Mouse (Mus musculus) large intestine, adult 2 months (tissue): Measurements from ENCODE around the gene Slc12a7. TPM values are rescaled to one million over a fixed set of nuclear protein-coding genes. Genes with fewer than 3 reads are reported as not detected.

ENCODE experiments used
- DNase-seq: peaks from one replicate; pipeline ENCODE4 v3.0.0-alpha.2; 2012; ENCODE audit warnings: low read depth, low spot score
- WGBS: fragments of 180-500 bp; shearing (Covaris S2); methylation state at CpG from one replicate; pipeline ENCODE4 v1.1.7; 2018; 5-methylcytosine and 5-hydroxymethylcytosine counted together
- polyA plus RNA-seq: library from polyadenylated mRNA; depleted of rRNA; stranded (reverse); fragments of >200 nt; gene quantifications from 2 replicates; pipeline ENCODE4 v1.2.3, GENCODE M21; 2012

The Slc12a7 gene
- polyA plus RNA-seq, 1 experiment: 74.3 TPM

GRCm38 (mm10) chr13:73793171-73793570 is 60.3 kb downstream of the Slc12a7 start:
- whole genome bisulfite sequencing: 89% methylated on average over 5 of the region's 5 CpGs
- no peak for DNase-seq

- no peak for DNase-seq
- 89% methylated on average over 5 of the region's 5 CpGs for WGBS
Measured at GRCm38 (mm10) chr13:73799110-73799509, 66.2 kb downstream of the Slc12a7 start.

- 81% methylated on average over 8 of the region's 8 CpGs for WGBS
Measured at GRCm38 (mm10) chr13:73803450-73804178, 70.7 kb downstream of the Slc12a7 start.

GRCm38 (mm10) chr13:73804914-73805313 is 72.0 kb downstream of the Slc12a7 start:
- DNase-seq: no peak
- WGBS: 92% methylated on average over 5 of the region's 5 CpGs

More at GRCm38 (mm10) chr13:73803450-73804178, 70.7 kb downstream of the Slc12a7 start:
- no peak for DNase-seq

- WGBS: 84% methylated on average over 3 of the region's 3 CpGs
- no peak for DNase-seq
Measured at GRCm38 (mm10) chr13:73812936-73813335, 80.0 kb downstream of the Slc12a7 start.

GRCm38 (mm10) chr13:73814181-73814580 is 81.3 kb downstream of the Slc12a7 start:
- 94% methylated on average over 7 of the region's 7 CpGs for WGBS
- DNase-seq: no peak

- WGBS: 57% methylated on average over 6 of the region's 6 CpGs
- DNase-seq: no peak
Measured at GRCm38 (mm10) chr13:73816338-73816737, 83.4 kb downstream of the Slc12a7 start.

GRCm38 (mm10) chr13:73818921-73819320 is 86.0 kb downstream of the Slc12a7 start:
- 39% methylated on average over 3 of the region's 3 CpGs for WGBS
- DNase-seq: no peak

GRCm38 (mm10) chr13:73821251-73821650 is 88.4 kb downstream of the Slc12a7 start:
- WGBS: 83% methylated on average over 7 of the region's 7 CpGs
- no peak for DNase-seq

GRCm38 (mm10) chr13:73822187-73822800 is 89.4 kb downstream of the Slc12a7 start:
- peak; percentile 47 for DNase-seq
- WGBS: 57% methylated on average over 4 of the region's 4 CpGs

GRCm38 (mm10) chr13:73823711-73824110 is 90.8 kb downstream of the Slc12a7 start:
- 36% methylated on average over 6 of the region's 6 CpGs for WGBS
- no peak for DNase-seq

- no peak for DNase-seq
- WGBS: 61% methylated on average over 8 of the region's 8 CpGs
Measured at GRCm38 (mm10) chr13:73827243-73827642, 94.3 kb downstream of the Slc12a7 start.

GRCm38 (mm10) chr13:73831486-73831885 is 98.6 kb downstream of the Slc12a7 start:
- WGBS: 0% methylated on average over 2 of the region's 2 CpGs
- peak; percentile 36 for DNase-seq

- 57% methylated on average over 12 of the region's 12 CpGs for WGBS
- DNase-seq: no peak
Measured at GRCm38 (mm10) chr13:73833809-73834208, 100.9 kb downstream of the Slc12a7 start.

- WGBS: 27% methylated on average over 4 of the region's 4 CpGs
- DNase-seq: no peak
Measured at GRCm38 (mm10) chr13:73835791-73836190, 102.9 kb downstream of the Slc12a7 start.

- WGBS: 59% methylated on average over 6 of the region's 6 CpGs
- no peak for DNase-seq
Measured at GRCm38 (mm10) chr13:73836491-73836890, 103.6 kb downstream of the Slc12a7 start.

- no peak for DNase-seq
- WGBS: 62% methylated on average over 8 of the region's 8 CpGs
Measured at GRCm38 (mm10) chr13:73837708-73838107, 104.8 kb downstream of the Slc12a7 start.

- no peak for DNase-seq
- 81% methylated on average over 11 of the region's 11 CpGs for WGBS
Measured at GRCm38 (mm10) chr13:73839137-73839548, 106.2 kb downstream of the Slc12a7 start.

- 82% methylated on average over 4 of the region's 4 CpGs for WGBS
- DNase-seq: no peak
Measured at GRCm38 (mm10) chr13:73839740-73840139, 106.8 kb downstream of the Slc12a7 start.

- DNase-seq: no peak
Measured at GRCm38 (mm10) chr13:73842696-73843095, 109.8 kb downstream of the Slc12a7 start.
